Mouse (Mus musculus): ENCODE data around the gene Nt5c. TPM values are rescaled to one million over a fixed set of nuclear protein-coding genes. Genes with fewer than 3 reads are reported as not detected.

Nt5c gene
- polyA plus RNA-seq, 1 experiment from 2014 or later: 133 TPM

- Histone ChIP-seq H3K27me3 (replicated peaks; ENCODE audit: control insufficient read depth, insufficient read depth, low read length) (no peaks in the 10 kb centered on the region), H3K4me1 (replicated peaks; ENCODE audit: control insufficient read depth, insufficient read depth, low read length) (peaks cover 7% of the 10 kb centered on the region), H3K36me3 (ENCODE audit: control insufficient read depth, insufficient read depth, low read length) (no peaks in the 10 kb centered on the region), H3K4me3 (ENCODE audit: low read depth, low read length) (no peak overlapping the region), H3K9me3 (ENCODE audit: control insufficient read depth, low read length) (no peaks in the 10 kb centered on the region), H3K4me2 (ENCODE audit: low read length) (no peak overlapping the region), H3K27ac (ENCODE audit: low read depth) (no peak overlapping the region), H3K9ac (ENCODE audit: low read length) (no peak overlapping the region)
- DNase-seq (ENCODE audit: low spot score) (no peak), ATAC-seq (replicated peaks; ENCODE audit: low FRiP score, low TSS enrichment, low read depth) (no peak)
- WGBS: 25% methylated on average over 4 of the region's 4 CpGs
Measured at GRCm38 (mm10) chr11:115467217-115467618, 24.4 kb downstream of the Nt5c start.

GRCm38 (mm10) chr11:115464851-115465250 lies 26.8 kb downstream of the Nt5c start:
- 85% methylated on average over 8 of the region's 8 CpGs for WGBS
- Histone ChIP-seq H3K36me3 (ENCODE audit: control insufficient read depth, insufficient read depth, low read length) (no peaks in the 10 kb centered on the region), H3K27ac (ENCODE audit: low read depth) (no peak overlapping the region), H3K9me3 (ENCODE audit: control insufficient read depth, low read length) (no peaks in the 10 kb centered on the region), H3K4me1 (replicated peaks; ENCODE audit: control insufficient read depth, insufficient read depth, low read length) (peaks cover 7% of the 10 kb centered on the region), H3K4me2 (ENCODE audit: low read length) (no peak overlapping the region), H3K9ac (ENCODE audit: low read length) (no peak overlapping the region), H3K4me3 (ENCODE audit: low read depth, low read length) (no peak overlapping the region), H3K27me3 (replicated peaks; ENCODE audit: control insufficient read depth, insufficient read depth, low read length) (no peaks in the 10 kb centered on the region)
- DNase-seq (ENCODE audit: low spot score) (no peak), ATAC-seq (replicated peaks; ENCODE audit: low FRiP score, low TSS enrichment, low read depth) (no peak)

GRCm38 (mm10) chr11:115463397-115463796 lies 28.3 kb downstream of the Nt5c start:
- ATAC-seq (replicated peaks; ENCODE audit: low FRiP score, low TSS enrichment, low read depth) (peak; percentile 63; the same call in 1 of the 2 replicates), DNase-seq (ENCODE audit: low spot score) (no peak)
- H3K9ac ChIP-seq (ENCODE audit: low read length): no peak overlapping the region
- no peak overlapping the region for H3K4me2 ChIP-seq (ENCODE audit: low read length)
- WGBS: 45% methylated on average over 11 of the region's 11 CpGs
- H3K36me3 ChIP-seq (ENCODE audit: control insufficient read depth, insufficient read depth, low read length): no peaks in the 10 kb centered on the region
- H3K9me3 ChIP-seq (ENCODE audit: control insufficient read depth, low read length): no peaks in the 10 kb centered on the region
- no peak overlapping the region for H3K27ac ChIP-seq (ENCODE audit: low read depth)
- H3K4me1 ChIP-seq (replicated peaks; ENCODE audit: control insufficient read depth, insufficient read depth, low read length): peaks cover 7% of the 10 kb centered on the region
- H3K4me3 ChIP-seq (ENCODE audit: low read depth, low read length): no peak overlapping the region
- H3K27me3 ChIP-seq (replicated peaks; ENCODE audit: control insufficient read depth, insufficient read depth, low read length): no peaks in the 10 kb centered on the region

GRCm38 (mm10) chr11:115462243-115462891 lies 29.3 kb downstream of the Nt5c start, which contains the start of gene Slc16a5:
TSS of gene Slc16a5 (plus strand) at chr11:115462474.
- no peaks in the 10 kb centered on the region for H3K9me3 ChIP-seq (ENCODE audit: control insufficient read depth, low read length)
- no peak within 1 kb of the TSS for H3K27ac ChIP-seq (ENCODE audit: low read depth)
- DNase-seq (ENCODE audit: low spot score) (no peak), ATAC-seq (replicated peaks; ENCODE audit: low FRiP score, low TSS enrichment, low read depth) (peak; percentile 28)
- H3K36me3 ChIP-seq (ENCODE audit: control insufficient read depth, insufficient read depth, low read length): no peaks in the 10 kb centered on the region
- no peak within 1 kb of the TSS for H3K4me3 ChIP-seq (ENCODE audit: low read depth, low read length)
- 69% methylated on average over 15 of the region's 16 CpGs for WGBS
- H3K27me3 ChIP-seq (replicated peaks; ENCODE audit: control insufficient read depth, insufficient read depth, low read length): no peaks in the 10 kb centered on the region
- no peak within 1 kb of the TSS for H3K4me2 ChIP-seq (ENCODE audit: low read length)
- no peak within 1 kb of the TSS for H3K9ac ChIP-seq (ENCODE audit: low read length)
- H3K4me1 ChIP-seq (replicated peaks; ENCODE audit: control insufficient read depth, insufficient read depth, low read length): peaks cover 7% of the 10 kb centered on the region

- no peak overlapping the region for H3K9ac ChIP-seq (ENCODE audit: low read length)
- DNase-seq (ENCODE audit: low spot score): no peak
- whole genome bisulfite sequencing: 78% methylated on average over 5 of the region's 5 CpGs
- no peak overlapping the region for H3K4me2 ChIP-seq (ENCODE audit: low read length)
- peaks cover 2% of the 10 kb centered on the region for H3K4me1 ChIP-seq (replicated peaks; ENCODE audit: control insufficient read depth, insufficient read depth, low read length)
- no peak for ATAC-seq (replicated peaks; ENCODE audit: low FRiP score, low TSS enrichment, low read depth)
- no peaks in the 10 kb centered on the region for H3K9me3 ChIP-seq (ENCODE audit: control insufficient read depth, low read length)
- H3K36me3 ChIP-seq (ENCODE audit: control insufficient read depth, insufficient read depth, low read length): no peaks in the 10 kb centered on the region
- no peak overlapping the region for H3K27ac ChIP-seq (ENCODE audit: low read depth)
- no peaks in the 10 kb centered on the region for H3K27me3 ChIP-seq (replicated peaks; ENCODE audit: control insufficient read depth, insufficient read depth, low read length)
- H3K4me3 ChIP-seq (ENCODE audit: low read depth, low read length): no peak overlapping the region
Measured at GRCm38 (mm10) chr11:115461846-115462242, 29.8 kb downstream of the Nt5c start.

GRCm38 (mm10) chr11:115460976-115461375 lies 30.7 kb downstream of the Nt5c start:
- Histone ChIP-seq H3K4me1 (replicated peaks; ENCODE audit: control insufficient read depth, insufficient read depth, low read length) (no peaks in the 10 kb centered on the region; the same call in none of the 2 replicates), H3K27ac (ENCODE audit: low read depth) (no peak overlapping the region), H3K27me3 (replicated peaks; ENCODE audit: control insufficient read depth, insufficient read depth, low read length) (no peaks in the 10 kb centered on the region), H3K4me3 (ENCODE audit: low read depth, low read length) (no peak overlapping the region), H3K9ac (ENCODE audit: low read length) (no peak overlapping the region), H3K36me3 (ENCODE audit: control insufficient read depth, insufficient read depth, low read length) (no peaks in the 10 kb centered on the region), H3K4me2 (ENCODE audit: low read length) (no peak overlapping the region), H3K9me3 (ENCODE audit: control insufficient read depth, low read length) (no peaks in the 10 kb centered on the region)
- no peak for DNase-seq (ENCODE audit: low spot score)
- ATAC-seq (replicated peaks; ENCODE audit: low FRiP score, low TSS enrichment, low read depth): no peak
- WGBS: 26% methylated on average over 8 of the region's 8 CpGs

GRCm38 (mm10) chr11:115457405-115457804 lies 34.3 kb downstream of the Nt5c start:
- Histone ChIP-seq H3K27ac (ENCODE audit: low read depth) (no peak overlapping the region), H3K27me3 (replicated peaks; ENCODE audit: control insufficient read depth, insufficient read depth, low read length) (no peaks in the 10 kb centered on the region), H3K4me1 (replicated peaks; ENCODE audit: control insufficient read depth, insufficient read depth, low read length) (no peaks in the 10 kb centered on the region; the same call in 1 of the 2 replicates), H3K9me3 (ENCODE audit: control insufficient read depth, low read length) (no peaks in the 10 kb centered on the region), H3K4me3 (ENCODE audit: low read depth, low read length) (no peak overlapping the region), H3K4me2 (ENCODE audit: low read length) (no peak overlapping the region), H3K36me3 (ENCODE audit: control insufficient read depth, insufficient read depth, low read length) (no peaks in the 10 kb centered on the region), H3K9ac (ENCODE audit: low read length) (no peak overlapping the region)
- no peak for ATAC-seq (replicated peaks; ENCODE audit: low FRiP score, low TSS enrichment, low read depth)
- WGBS: 24% methylated on average over 6 of the region's 6 CpGs
- no peak for DNase-seq (ENCODE audit: low spot score)

GRCm38 (mm10) chr11:115456182-115456581 lies 35.5 kb downstream of the Nt5c start:
- Histone ChIP-seq H3K4me1 (replicated peaks; ENCODE audit: control insufficient read depth, insufficient read depth, low read length) (no peaks in the 10 kb centered on the region; the same call in 1 of the 2 replicates), H3K27me3 (replicated peaks; ENCODE audit: control insufficient read depth, insufficient read depth, low read length) (no peaks in the 10 kb centered on the region), H3K9ac (ENCODE audit: low read length) (no peak overlapping the region), H3K36me3 (ENCODE audit: control insufficient read depth, insufficient read depth, low read length) (no peaks in the 10 kb centered on the region), H3K4me3 (ENCODE audit: low read depth, low read length) (no peak overlapping the region), H3K4me2 (ENCODE audit: low read length) (no peak overlapping the region), H3K27ac (ENCODE audit: low read depth) (no peak overlapping the region), H3K9me3 (ENCODE audit: control insufficient read depth, low read length) (no peaks in the 10 kb centered on the region)
- DNase-seq (ENCODE audit: low spot score) (no peak), ATAC-seq (replicated peaks; ENCODE audit: low FRiP score, low TSS enrichment, low read depth) (no peak)
- WGBS: 74% methylated on average over 4 of the region's 5 CpGs

- Histone ChIP-seq H3K4me3 (ENCODE audit: low read depth, low read length) (no peak overlapping the region), H3K9me3 (ENCODE audit: control insufficient read depth, low read length) (no peaks in the 10 kb centered on the region), H3K9ac (ENCODE audit: low read length) (no peak overlapping the region), H3K27me3 (replicated peaks; ENCODE audit: control insufficient read depth, insufficient read depth, low read length) (no peaks in the 10 kb centered on the region), H3K4me1 (replicated peaks; ENCODE audit: control insufficient read depth, insufficient read depth, low read length) (no peaks in the 10 kb centered on the region; the same call in 1 of the 2 replicates), H3K4me2 (ENCODE audit: low read length) (no peak overlapping the region), H3K27ac (ENCODE audit: low read depth) (no peak overlapping the region), H3K36me3 (ENCODE audit: control insufficient read depth, insufficient read depth, low read length) (no peaks in the 10 kb centered on the region)
- DNase-seq (ENCODE audit: low spot score) (no peak), ATAC-seq (replicated peaks; ENCODE audit: low FRiP score, low TSS enrichment, low read depth) (no peak)
- WGBS: 86% methylated on average over 15 of the region's 15 CpGs
Measured at GRCm38 (mm10) chr11:115455619-115456018, 36.0 kb downstream of the Nt5c start.
